Mouse (Mus musculus): Measurements from ENCODE around the gene Sh3bgrl3. TPM values are rescaled to one million over a fixed set of nuclear protein-coding genes. Genes with fewer than 3 reads are reported as not detected.
A peak's percentile ranks its signal among the peaks of the same experiment; 100 is the strongest.
"Not testable (repeated sequence)": the region's sequence is repeated elsewhere in the genome, so short reads cannot be mapped to it uniquely, and the experiment has no call there.

Sh3bgrl3 gene
- 295 and 314 TPM in 2 replicates for polyA plus RNA-seq (2014; fragmentation: Nextera tagmentation; extraction: Ambion mirVana)

DNA sequence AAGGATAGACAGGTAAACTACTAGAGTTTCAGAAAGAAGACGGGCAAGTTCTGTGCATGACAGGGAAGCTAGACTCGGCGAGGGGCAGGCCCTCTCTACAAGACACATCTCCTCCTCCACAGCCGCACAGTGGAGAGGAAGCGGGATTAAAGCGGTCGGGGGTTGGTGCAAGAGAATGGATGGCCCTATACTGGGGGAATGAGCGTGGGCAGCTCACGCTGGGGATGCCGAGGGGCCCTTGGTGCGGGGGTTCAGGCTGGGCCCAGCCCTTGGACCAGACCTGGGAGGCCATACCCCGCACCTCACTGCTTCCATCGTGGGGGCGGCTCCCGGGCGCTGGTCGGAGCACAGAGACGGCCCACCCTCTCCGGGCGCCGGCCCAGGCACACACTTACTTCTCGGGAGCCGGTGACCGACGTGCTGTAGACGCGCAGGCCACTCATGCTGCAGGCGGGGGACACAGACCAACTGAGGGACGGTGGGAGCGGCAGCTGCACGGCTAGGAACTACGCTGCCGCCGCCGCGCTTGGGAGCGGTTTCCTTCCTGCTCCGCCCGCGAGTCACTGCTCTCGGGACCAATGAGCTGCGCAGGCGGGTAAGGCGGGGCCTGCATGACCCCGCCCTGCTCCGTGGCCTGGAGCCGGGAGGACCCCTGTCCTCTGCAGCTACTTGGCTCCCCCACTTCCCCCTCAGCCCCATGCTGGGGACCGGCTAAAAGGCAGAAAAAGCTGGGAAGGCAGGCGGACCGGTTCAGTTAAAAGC lies at the start of gene Sh3bgrl3:
Sh3bgrl3 (minus strand) TSS at position 569 of the 762 bp plus-strand sequence.
- peaks cover 14% of the 10 kb centered on the region for H3K4me1 ChIP-seq (ENCODE audit: control insufficient read depth, insufficient read depth, low read length)
- H3K4me3 ChIP-seq (ENCODE audit: low read depth, low read length), result peak within 1 kb of the TSS; percentile 84
- H3K9me3 ChIP-seq (ENCODE audit: control insufficient read depth, low read length), result no peaks in the 10 kb centered on the region
- DNase-seq (ENCODE audit: low spot score), result peak; percentile 92
- H3K9ac ChIP-seq (ENCODE audit: low read length), result peak within 1 kb of the TSS; percentile 84
- no peaks in the 10 kb centered on the region for H3K27me3 ChIP-seq (ENCODE audit: control insufficient read depth, insufficient read depth, low read length)
- peak within 1 kb of the TSS; percentile 24; the same call in 1 of the 2 replicates for H3K27ac ChIP-seq (ENCODE audit: low read depth, low read length)
- H3K4me2 ChIP-seq (ENCODE audit: low read depth), result peak within 1 kb of the TSS; percentile 84
- under 1% methylated on average over 45 of the region's 50 CpGs for whole genome bisulfite sequencing
- peaks cover 3% of the 10 kb centered on the region; the same call in 1 of the 2 replicates for H3K36me3 ChIP-seq (ENCODE audit: control insufficient read depth, insufficient read depth, low read length)
- ATAC-seq (ENCODE audit: insufficient read depth, low FRiP score, low TSS enrichment), result peak; percentile 92

DNA sequence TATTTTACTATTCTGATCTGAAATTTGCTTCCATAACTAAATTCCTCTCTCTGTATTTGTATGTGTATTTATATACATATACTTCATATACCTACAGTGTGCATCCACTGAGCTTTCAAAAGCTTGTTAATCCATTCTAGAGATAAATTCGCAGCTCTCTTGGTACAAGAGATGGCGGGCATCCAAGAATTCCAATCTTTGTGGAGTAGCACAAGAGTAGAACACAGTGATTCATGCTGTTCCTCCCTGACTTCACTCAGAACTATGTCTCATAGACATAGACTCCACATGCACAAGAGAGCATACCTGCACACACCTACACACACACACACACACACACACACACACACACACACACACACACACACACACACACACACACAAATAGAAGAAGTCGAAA lies 43.8 kb upstream of the Sh3bgrl3 start:
- DNase-seq (ENCODE audit: low spot score), result no peak
- WGBS, result 93% methylated on average over 3 of the region's 3 CpGs
- Histone ChIP-seq H3K36me3 (ENCODE audit: control insufficient read depth, insufficient read depth, low read length) (no peaks in the 10 kb centered on the region), H3K4me1 (ENCODE audit: control insufficient read depth, insufficient read depth, low read length) (no peaks in the 10 kb centered on the region), H3K9me3 (ENCODE audit: control insufficient read depth, low read length) (no peaks in the 10 kb centered on the region), H3K9ac (ENCODE audit: low read length) (no peak overlapping the region), H3K4me2 (ENCODE audit: low read depth) (no peak overlapping the region), H3K4me3 (ENCODE audit: low read depth, low read length) (no peak overlapping the region), H3K27ac (ENCODE audit: low read depth, low read length) (no peak overlapping the region), H3K27me3 (ENCODE audit: control insufficient read depth, insufficient read depth, low read length) (no peaks in the 10 kb centered on the region)
- no peak for ATAC-seq (ENCODE audit: insufficient read depth, low FRiP score, low TSS enrichment)

DNA sequence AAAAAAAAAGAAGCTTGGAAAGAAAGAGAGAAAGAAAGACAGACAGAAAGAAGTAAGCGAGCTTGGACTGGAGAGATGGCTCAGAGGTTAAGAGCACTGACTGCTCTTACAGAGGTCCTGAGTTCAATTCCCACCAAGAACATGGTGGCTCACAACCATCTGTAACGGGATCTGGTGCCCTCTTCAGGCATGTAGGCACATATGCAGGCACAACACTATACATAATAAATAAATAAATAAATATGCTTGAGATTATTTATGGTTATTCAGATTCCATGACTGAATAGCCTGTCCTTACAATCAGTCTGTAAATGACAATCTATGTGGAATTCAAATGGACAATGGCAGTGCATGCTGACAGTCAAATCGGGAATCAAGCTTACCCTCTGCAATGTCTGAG lies 38.3 kb upstream of the Sh3bgrl3 start:
- Histone ChIP-seq H3K36me3 (ENCODE audit: control insufficient read depth, insufficient read depth, low read length) (0 out of 2 replicates have a peak, but pooled peaks cover 2% of the 10 kb centered on the region), H3K27ac (ENCODE audit: low read depth, low read length) (no peak overlapping the region), H3K27me3 (ENCODE audit: control insufficient read depth, insufficient read depth, low read length) (no peaks in the 10 kb centered on the region), H3K9me3 (ENCODE audit: control insufficient read depth, low read length) (no peaks in the 10 kb centered on the region), H3K9ac (ENCODE audit: low read length) (no peak overlapping the region), H3K4me2 (ENCODE audit: low read depth) (no peak overlapping the region), H3K4me3 (ENCODE audit: low read depth, low read length) (no peak overlapping the region), H3K4me1 (ENCODE audit: control insufficient read depth, insufficient read depth, low read length) (no peaks in the 10 kb centered on the region)
- DNase-seq (ENCODE audit: low spot score) (no peak), ATAC-seq (ENCODE audit: insufficient read depth, low FRiP score, low TSS enrichment) (no peak)
- 93% methylated on average over 3 of the region's 3 CpGs for WGBS

DNA sequence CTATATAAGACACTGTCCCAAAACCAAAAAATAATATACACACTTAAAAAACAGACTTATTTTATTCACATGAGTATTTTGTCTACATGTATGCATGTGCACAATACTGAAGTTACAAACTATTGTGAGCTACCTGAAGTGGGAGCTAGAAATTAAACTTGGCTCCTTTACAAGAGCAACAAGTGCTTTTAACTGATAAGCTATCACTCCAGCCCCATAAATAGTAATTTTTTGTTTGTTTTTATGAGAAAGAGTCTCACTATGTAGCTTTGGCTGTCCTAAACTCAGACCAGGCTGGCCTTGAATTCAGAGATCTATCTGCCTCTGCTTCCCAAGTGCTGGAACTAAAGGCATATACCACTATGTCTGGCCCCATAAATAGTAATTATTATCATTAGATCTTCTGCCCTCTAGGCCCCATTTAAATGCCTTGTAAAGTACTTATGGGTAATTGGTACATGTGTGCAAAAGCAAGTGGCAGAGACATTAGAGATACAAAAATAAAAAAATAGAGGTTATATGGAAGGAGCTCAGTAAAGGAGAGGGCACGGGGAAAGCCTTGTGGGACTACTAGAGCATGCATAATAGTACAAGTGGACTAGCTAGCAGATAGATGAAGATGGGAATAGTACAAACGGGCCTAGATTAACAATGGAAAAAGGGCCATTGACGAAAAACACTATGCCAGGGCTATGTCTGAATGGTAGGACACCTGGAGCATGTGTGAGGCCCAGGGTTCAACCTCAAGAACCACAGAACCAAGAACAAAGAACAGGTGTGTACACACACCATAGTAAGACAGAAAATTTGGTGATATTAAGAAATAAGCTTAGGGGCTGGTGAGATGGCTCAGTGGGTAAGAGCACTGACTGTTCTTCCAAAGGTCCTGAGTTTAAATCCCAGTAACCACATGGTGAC lies 37.2 kb upstream of the Sh3bgrl3 start:
- H3K36me3 ChIP-seq (ENCODE audit: control insufficient read depth, insufficient read depth, low read length), result 0 out of 2 replicates have a peak, but pooled peaks cover 2% of the 10 kb centered on the region
- no peaks in the 10 kb centered on the region for H3K9me3 ChIP-seq (ENCODE audit: control insufficient read depth, low read length)
- no peak overlapping the region for H3K27ac ChIP-seq (ENCODE audit: low read depth, low read length)
- H3K4me2 ChIP-seq (ENCODE audit: low read depth), result no peak overlapping the region
- WGBS, result 93% methylated on average over 3 of the region's 3 CpGs
- ATAC-seq (ENCODE audit: insufficient read depth, low FRiP score, low TSS enrichment), result no peak
- H3K4me1 ChIP-seq (ENCODE audit: control insufficient read depth, insufficient read depth, low read length), result no peaks in the 10 kb centered on the region
- H3K27me3 ChIP-seq (ENCODE audit: control insufficient read depth, insufficient read depth, low read length), result no peaks in the 10 kb centered on the region
- no peak overlapping the region for H3K4me3 ChIP-seq (ENCODE audit: low read depth, low read length)
- no peak overlapping the region for H3K9ac ChIP-seq (ENCODE audit: low read length)
- no peak for DNase-seq (ENCODE audit: low spot score)

DNA sequence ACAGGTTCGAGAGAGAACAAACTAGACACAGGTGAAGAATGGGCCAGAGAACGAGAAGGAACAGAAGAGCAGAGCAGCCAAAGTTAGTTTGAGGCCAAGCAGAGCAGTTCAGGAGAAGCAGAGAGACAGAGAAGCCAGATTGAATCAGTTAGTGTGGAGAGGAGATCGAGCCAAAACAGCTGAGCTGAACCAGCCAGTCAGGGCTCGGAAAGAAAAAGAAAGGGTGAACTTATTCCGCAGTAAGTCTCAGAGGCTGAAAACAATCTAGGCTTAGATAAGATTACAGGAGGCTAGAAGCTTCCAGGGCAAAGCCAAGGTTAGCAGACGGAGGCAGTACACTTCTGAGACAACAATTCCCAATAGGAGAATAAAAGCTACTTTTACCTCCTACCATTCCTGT lies 36.4 kb upstream of the Sh3bgrl3 start:
- Histone ChIP-seq H3K27me3 (ENCODE audit: control insufficient read depth, insufficient read depth, low read length) (no peaks in the 10 kb centered on the region), H3K4me2 (ENCODE audit: low read depth) (no peak overlapping the region), H3K9me3 (ENCODE audit: control insufficient read depth, low read length) (no peaks in the 10 kb centered on the region), H3K4me3 (ENCODE audit: low read depth, low read length) (no peak overlapping the region), H3K27ac (ENCODE audit: low read depth, low read length) (no peak overlapping the region), H3K36me3 (ENCODE audit: control insufficient read depth, insufficient read depth, low read length) (0 out of 2 replicates have a peak, but pooled peaks cover 2% of the 10 kb centered on the region), H3K4me1 (ENCODE audit: control insufficient read depth, insufficient read depth, low read length) (no peaks in the 10 kb centered on the region), H3K9ac (ENCODE audit: low read length) (no peak overlapping the region)
- 89% methylated on average over 6 of the region's 6 CpGs for WGBS
- DNase-seq (ENCODE audit: low spot score) (no peak), ATAC-seq (ENCODE audit: insufficient read depth, low FRiP score, low TSS enrichment) (no peak)

DNA sequence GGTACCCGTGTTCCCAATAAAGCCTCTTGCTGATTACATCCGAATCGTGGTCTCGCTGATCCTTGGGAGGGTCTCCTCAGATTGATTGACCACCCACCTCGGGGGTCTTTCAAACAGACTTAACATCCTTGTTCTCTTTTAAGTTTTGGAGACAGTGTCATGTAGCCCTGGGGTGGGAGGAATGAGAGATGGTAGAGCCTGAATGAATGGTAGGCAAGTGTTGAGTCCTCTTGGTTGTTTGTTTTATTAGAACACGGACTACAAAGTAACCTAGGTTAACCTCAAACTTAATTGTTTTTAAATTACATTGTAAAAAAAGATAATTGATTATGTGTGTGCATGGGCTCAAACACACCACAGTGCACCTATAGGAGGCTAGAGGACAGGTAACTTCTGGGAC lies 36.0 kb upstream of the Sh3bgrl3 start:
- H3K9ac ChIP-seq (ENCODE audit: low read length), result no peak overlapping the region
- no peak overlapping the region for H3K27ac ChIP-seq (ENCODE audit: low read depth, low read length)
- H3K4me1 ChIP-seq (ENCODE audit: control insufficient read depth, insufficient read depth, low read length), result no peaks in the 10 kb centered on the region
- DNase-seq (ENCODE audit: low spot score), result no peak
- H3K4me2 ChIP-seq (ENCODE audit: low read depth), result no peak overlapping the region
- ATAC-seq (ENCODE audit: insufficient read depth, low FRiP score, low TSS enrichment), result no peak
- H3K4me3 ChIP-seq (ENCODE audit: low read depth, low read length), result no peak overlapping the region
- 94% methylated on average over 5 of the region's 6 CpGs for WGBS
- no peaks in the 10 kb centered on the region for H3K9me3 ChIP-seq (ENCODE audit: control insufficient read depth, low read length)
- 0 out of 2 replicates have a peak, but pooled peaks cover 2% of the 10 kb centered on the region for H3K36me3 ChIP-seq (ENCODE audit: control insufficient read depth, insufficient read depth, low read length)
- H3K27me3 ChIP-seq (ENCODE audit: control insufficient read depth, insufficient read depth, low read length), result no peaks in the 10 kb centered on the region

DNA sequence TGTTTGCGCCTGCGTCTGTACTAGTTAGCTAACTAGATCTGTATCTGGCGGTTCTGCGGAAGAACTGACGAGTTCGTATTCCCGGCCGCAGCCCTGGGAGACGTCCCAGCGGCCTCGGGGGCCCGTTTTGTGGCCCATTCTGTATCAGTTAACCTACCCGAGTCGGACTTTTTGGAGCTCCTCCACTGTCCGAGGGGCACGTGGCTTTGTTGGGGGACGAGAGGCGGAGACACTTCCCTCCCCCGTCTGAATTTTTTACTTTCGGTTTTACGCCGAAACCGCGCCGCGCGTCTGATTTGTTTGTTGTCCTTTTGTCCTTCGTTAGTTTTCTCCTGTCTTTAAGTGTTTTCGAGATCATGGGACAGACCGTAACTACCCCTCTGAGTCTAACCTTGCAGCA lies 31.5 kb upstream of the Sh3bgrl3 start:
- peak overlapping the region; percentile 24; the same call in 1 of the 2 replicates for H3K9ac ChIP-seq (ENCODE audit: low read length)
- H3K9me3 ChIP-seq (ENCODE audit: control insufficient read depth, low read length); H3K4me1 ChIP-seq (ENCODE audit: control insufficient read depth, insufficient read depth, low read length); H3K27ac ChIP-seq (ENCODE audit: low read depth, low read length); H3K27me3 ChIP-seq (ENCODE audit: control insufficient read depth, insufficient read depth, low read length); H3K36me3 ChIP-seq (ENCODE audit: control insufficient read depth, insufficient read depth, low read length); ATAC-seq (ENCODE audit: insufficient read depth, low FRiP score, low TSS enrichment): not testable (repeated sequence)
- peak overlapping the region; percentile 53 for H3K4me2 ChIP-seq (ENCODE audit: low read depth)
- WGBS, result 5% methylated on average over 30 of the region's 30 CpGs
- DNase-seq (ENCODE audit: low spot score), result peak; percentile 44
- peak overlapping the region; percentile 40 for H3K4me3 ChIP-seq (ENCODE audit: low read depth, low read length)

DNA sequence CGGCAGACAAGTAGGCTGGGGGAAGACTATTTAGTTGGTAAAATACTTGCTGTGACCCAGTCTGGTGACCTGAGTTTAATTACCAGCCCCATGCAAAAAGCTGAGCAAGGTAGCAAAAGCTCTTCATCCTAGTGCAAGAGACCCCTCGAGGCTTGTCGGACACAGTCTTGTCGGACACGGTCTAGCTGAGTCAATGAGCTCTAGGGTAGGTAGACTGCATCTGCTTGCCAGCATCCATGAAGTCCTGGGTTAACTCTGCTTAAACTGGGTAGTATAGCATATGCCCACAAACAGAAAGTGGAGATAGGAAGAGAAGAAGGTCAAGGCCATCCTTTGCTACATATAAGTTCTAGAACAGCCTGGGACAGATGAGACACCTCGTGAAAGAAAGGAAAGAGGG lies 30.2 kb upstream of the Sh3bgrl3 start:
- H3K36me3 ChIP-seq (ENCODE audit: control insufficient read depth, insufficient read depth, low read length), result peaks cover 2% of the 10 kb centered on the region; the same call in 1 of the 2 replicates
- WGBS, result 90% methylated on average over 6 of the region's 6 CpGs
- no peak overlapping the region for H3K4me3 ChIP-seq (ENCODE audit: low read depth, low read length)
- no peak overlapping the region for H3K4me2 ChIP-seq (ENCODE audit: low read depth)
- DNase-seq (ENCODE audit: low spot score) (no peak), ATAC-seq (ENCODE audit: insufficient read depth, low FRiP score, low TSS enrichment) (no peak)
- no peaks in the 10 kb centered on the region for H3K9me3 ChIP-seq (ENCODE audit: control insufficient read depth, low read length)
- H3K27ac ChIP-seq (ENCODE audit: low read depth, low read length), result no peak overlapping the region
- no peaks in the 10 kb centered on the region for H3K4me1 ChIP-seq (ENCODE audit: control insufficient read depth, insufficient read depth, low read length)
- H3K9ac ChIP-seq (ENCODE audit: low read length), result no peak overlapping the region
- no peaks in the 10 kb centered on the region for H3K27me3 ChIP-seq (ENCODE audit: control insufficient read depth, insufficient read depth, low read length)

Data from neural tube, embryonic 11.5 days (tissue).